Mouse (Mus musculus) gastrocnemius, adult 2 months (tissue): ENCODE measurements at regions not wholly inside any gene's neighbourhood (a gene's known extent, or its start where the extent isn't known, plus 50 kb on each side); places are given as distances from the start of the nearest gene placed in this dataset.

ENCODE experiments used
- DNase-seq: peaks from one replicate; pipeline ENCODE4 v3.0.0; 2022
- H3K27ac ChIP-seq: fragments of 200-600 bp; 2 replicates; pipeline ENCODE4 v1.8.1; 2022; ENCODE audit warnings: mild to moderate bottlenecking
- H3K4me3 ChIP-seq: fragments of 200-600 bp; 2 replicates; pipeline ENCODE4 v1.8.1; 2022; ENCODE audit warnings: mild to moderate bottlenecking, moderate library complexity
- CTCF ChIP-seq: fragments of 200-600 bp; IDR thresholded peaks from 2 replicates; pipeline ENCODE4 v1.8.1; 2022; ENCODE audit warnings: antibody characterized with exemption, mild to moderate bottlenecking, moderate library complexity
- intact Hi-C: fragments of 180-260 bp; cut with DNase I; formaldehyde crosslinking; loops from one replicate; pipeline ENCODE4 v1.15.1; 2025

- H3K4me3 ChIP-seq: no peak overlapping the region
- H3K27ac ChIP-seq: no peak overlapping the region
- intact Hi-C loops: loop anchor here (5.0 kb wide), 2 partner anchors 38 to 307 kb away; partner anchors contain the start of genes Gm10964 and Olfml3
- no peak for TF ChIP-seq CTCF
- DNase-seq: no peak
These were observed 144.9 kb upstream of the Syt6 start for GRCm38 (mm10) chr3:103430131-103430530.

GRCm38 (mm10) chr3:103432254-103432653 is 142.8 kb upstream of the Syt6 start:
- Histone ChIP-seq H3K4me3 (no peak overlapping the region), H3K27ac (no peak overlapping the region)
- peak; percentile 41 for TF ChIP-seq CTCF
- intact Hi-C loops: loop anchor here (5.0 kb wide), 2 partner anchors 40 to 305 kb away; partner anchors contain the start of genes Gm10964 and Olfml3
- no peak for DNase-seq

GRCm38 (mm10) chr3:103436902-103437603 is 138.0 kb upstream of the Syt6 start:
- intact Hi-C loops: no loop called here
- TF ChIP-seq CTCF: no peak
- H3K27ac ChIP-seq: no peak overlapping the region
- H3K4me3 ChIP-seq: no peak overlapping the region
- DNase-seq: no peak

GRCm38 (mm10) chr3:103438791-103439354 is 136.2 kb upstream of the Syt6 start:
- intact Hi-C loops: no loop called here
- no peak overlapping the region for H3K4me3 ChIP-seq
- no peak overlapping the region for H3K27ac ChIP-seq
- peak; percentile 60 for TF ChIP-seq CTCF
- DNase-seq: peak; percentile 51

GRCm38 (mm10) chr3:103443247-103443646 is 131.8 kb upstream of the Syt6 start:
- no peak overlapping the region for H3K4me3 ChIP-seq
- no peak for TF ChIP-seq CTCF
- H3K27ac ChIP-seq: no peak overlapping the region
- intact Hi-C loops: no loop called here
- DNase-seq: no peak

GRCm38 (mm10) chr3:103445852-103446251 is 129.2 kb upstream of the Syt6 start:
- no peak overlapping the region for H3K27ac ChIP-seq
- H3K4me3 ChIP-seq: no peak overlapping the region
- intact Hi-C loops: no loop called here
- DNase-seq: no peak
- TF ChIP-seq CTCF: no peak

GRCm38 (mm10) chr3:103449851-103450250 is 125.2 kb upstream of the Syt6 start:
- intact Hi-C loops: no loop called here
- H3K27ac ChIP-seq: no peak overlapping the region
- no peak for DNase-seq
- no peak overlapping the region for H3K4me3 ChIP-seq
- no peak for TF ChIP-seq CTCF

- no peak for TF ChIP-seq CTCF
- H3K4me3 ChIP-seq: no peak overlapping the region
- no peak overlapping the region for H3K27ac ChIP-seq
- intact Hi-C loops: no loop called here
- peak; percentile 28 for DNase-seq
These were observed 123.1 kb upstream of the Syt6 start for GRCm38 (mm10) chr3:103451971-103452370.

- no peak overlapping the region for H3K4me3 ChIP-seq
- DNase-seq: no peak
- intact Hi-C loops: no loop called here
- H3K27ac ChIP-seq: no peak overlapping the region
- TF ChIP-seq CTCF: no peak
These were observed 111.3 kb upstream of the Syt6 start for GRCm38 (mm10) chr3:103463760-103464159.

GRCm38 (mm10) chr3:103464181-103464580 is 110.8 kb upstream of the Syt6 start:
- H3K4me3 ChIP-seq: no peak overlapping the region
- no peak for TF ChIP-seq CTCF
- intact Hi-C loops: no loop called here
- DNase-seq: no peak
- H3K27ac ChIP-seq: no peak overlapping the region

GRCm38 (mm10) chr3:103464729-103465128 is 110.3 kb upstream of the Syt6 start:
- no peak for DNase-seq
- no peak overlapping the region for H3K27ac ChIP-seq
- TF ChIP-seq CTCF: no peak
- intact Hi-C loops: no loop called here
- no peak overlapping the region for H3K4me3 ChIP-seq

GRCm38 (mm10) chr3:103465132-103465690 is 109.8 kb upstream of the Syt6 start:
- Histone ChIP-seq H3K27ac (no peak overlapping the region), H3K4me3 (no peak overlapping the region)
- intact Hi-C loops: no loop called here
- DNase-seq: no peak
- TF ChIP-seq CTCF: no peak

- no peak for DNase-seq
- Histone ChIP-seq H3K27ac (no peak overlapping the region), H3K4me3 (no peak overlapping the region)
- intact Hi-C loops: no loop called here
- no peak for TF ChIP-seq CTCF
These were observed 109.1 kb upstream of the Syt6 start for GRCm38 (mm10) chr3:103465948-103466347.
